Mouse (Mus musculus): ENCODE results near the gene Kremen1.

DNA sequence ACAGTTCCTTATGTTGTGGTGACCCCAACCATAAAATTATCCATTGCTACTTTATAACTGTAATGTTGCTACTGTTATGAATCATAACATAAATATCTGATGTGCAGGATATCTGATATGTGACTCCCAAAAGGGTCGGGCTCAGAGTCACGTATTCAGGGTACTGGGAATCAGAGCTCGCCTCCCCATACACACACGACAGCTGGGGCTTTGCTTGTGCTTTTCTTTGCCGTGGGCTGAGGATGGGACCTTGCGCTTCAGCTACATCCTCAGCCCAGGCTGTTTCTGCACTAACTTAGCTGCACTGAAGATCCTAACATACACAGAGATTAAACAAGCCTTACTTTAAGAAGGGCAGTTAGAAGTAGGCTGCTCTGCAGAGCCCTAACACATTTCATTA, 10.2 kb downstream of the Kremen1 start:
- TF ChIP-seq CTCF (IDR thresholded peaks at IDR 0.05; ENCODE audit: borderline replicate concordance, control insufficient read depth, extremely low read depth, insufficient read depth, low read length, poor library complexity) (no peak), POLR2A (IDR thresholded peaks at IDR 0.05; ENCODE audit: control insufficient read depth, extremely low read depth, insufficient read depth, low read length, poor library complexity) (no peak)
